Mouse (Mus musculus) midbrain, embryonic 15.5 days (tissue): ENCODE results near the gene Runx2. TPM values are rescaled to one million over a fixed set of nuclear protein-coding genes. Genes with fewer than 3 reads are reported as not detected.
A peak's percentile ranks its signal among the peaks of the same experiment; 100 is the strongest.

Experiments
- ATAC-seq: fragments of 200-750 bp; cut with Nextera tagmentation; replicated peaks from 2 replicates; pipeline ENCODE4 v1.8.0; 2017; ENCODE audit warnings: moderate TSS enrichment
- H3K27ac ChIP-seq: fragments of 300-500 bp; sonication (generic); 2 replicates; pipeline ENCODE4 v1.5.1; 2015; ENCODE audit warnings: mild to moderate bottlenecking, inconsistent platforms
- H3K27me3 ChIP-seq: fragments of 300-500 bp; sonication (generic); replicated peaks from 2 replicates; pipeline ENCODE4 v1.6.1; 2015; ENCODE audit warnings: inconsistent platforms
- H3K36me3 ChIP-seq: fragments of 300-500 bp; sonication (generic); replicated peaks from 2 replicates; pipeline ENCODE4 v1.6.1; 2015; ENCODE audit warnings: inconsistent platforms
- H3K4me1 ChIP-seq: fragments of 300-500 bp; sonication (generic); 2 replicates; pipeline ENCODE4 v1.6.1; 2015; ENCODE audit warnings: inconsistent platforms
- H3K4me2 ChIP-seq: fragments of 300-500 bp; sonication (generic); 2 replicates; pipeline ENCODE4 v1.6.1; 2015; ENCODE audit warnings: inconsistent platforms, mild to moderate bottlenecking, moderate library complexity
- H3K4me3 ChIP-seq: fragments of 300-500 bp; sonication (generic); 2 replicates; pipeline ENCODE4 v1.5.1; 2015; ENCODE audit warnings: mild to moderate bottlenecking, inconsistent platforms
- H3K9ac ChIP-seq: fragments of 300-500 bp; sonication (generic); 2 replicates; pipeline ENCODE4 v1.6.1; 2015; ENCODE audit warnings: mild to moderate bottlenecking, inconsistent platforms
- H3K9me3 ChIP-seq: fragments of 300-500 bp; sonication (generic); 2 replicates; pipeline ENCODE4 v1.6.1; 2016; ENCODE audit warnings: inconsistent platforms
- WGBS: fragments of 180-500 bp; shearing (Covaris S2); methylation state at CpG from one replicate; pipeline ENCODE4 v1.1.7; 2015; ENCODE audit warnings: mixed read lengths; 5-methylcytosine and 5-hydroxymethylcytosine counted together
- polyA plus RNA-seq: library from polyadenylated mRNA; unstranded; fragments of >200 nt; fragmentation: Nextera tagmentation; extraction: Ambion mirVana; gene quantifications from 2 replicates; pipeline ENCODE4 v1.2.1, GENCODE M21; 2015

The Runx2 gene
- polyA plus RNA-seq: 0.38 and 0.39 TPM in 2 replicates

GRCm38 (mm10) chr17:44814508-44815175 lies at the start of gene Runx2:
TSS of gene Runx2 (minus strand) at chr17:44814797.
- H3K27me3 ChIP-seq: no peaks in the 10 kb centered on the region
- H3K36me3 ChIP-seq: no peaks in the 10 kb centered on the region
- no peak for ATAC-seq
- peaks cover 4% of the 10 kb centered on the region; the same call in 1 of the 2 replicates for H3K4me1 ChIP-seq
- no peak within 1 kb of the TSS for H3K4me3 ChIP-seq
- H3K4me2 ChIP-seq: peak within 1 kb of the TSS; percentile 2; the same call in 1 of the 2 replicates
- 30% methylated on average over 3 of the region's 3 CpGs for WGBS
- no peak within 1 kb of the TSS for H3K9ac ChIP-seq
- no peak within 1 kb of the TSS for H3K27ac ChIP-seq
- no peaks in the 10 kb centered on the region for H3K9me3 ChIP-seq

- 95% methylated on average over 6 of the region's 6 CpGs for WGBS
- no peak overlapping the region for H3K4me2 ChIP-seq
- H3K27me3 ChIP-seq: no peaks in the 10 kb centered on the region
- no peaks in the 10 kb centered on the region for H3K4me1 ChIP-seq
- H3K4me3 ChIP-seq: no peak overlapping the region
- no peaks in the 10 kb centered on the region for H3K36me3 ChIP-seq
- no peak overlapping the region for H3K9ac ChIP-seq
- no peaks in the 10 kb centered on the region for H3K9me3 ChIP-seq
- H3K27ac ChIP-seq: no peak overlapping the region
- no peak for ATAC-seq
These were observed 48.6 kb upstream of the Runx2 start for GRCm38 (mm10) chr17:44863165-44863564.

GRCm38 (mm10) chr17:44842184-44842583 lies 27.6 kb upstream of the Runx2 start:
- no peaks in the 10 kb centered on the region for H3K27me3 ChIP-seq
- H3K4me3 ChIP-seq: no peak overlapping the region
- 86% methylated on average over 4 of the region's 4 CpGs for WGBS
- H3K27ac ChIP-seq: no peak overlapping the region
- ATAC-seq: no peak
- no peak overlapping the region for H3K4me2 ChIP-seq
- H3K9ac ChIP-seq: no peak overlapping the region
- no peaks in the 10 kb centered on the region for H3K36me3 ChIP-seq
- H3K9me3 ChIP-seq: no peaks in the 10 kb centered on the region
- no peaks in the 10 kb centered on the region for H3K4me1 ChIP-seq

- Histone ChIP-seq H3K4me2 (no peak overlapping the region), H3K27me3 (no peaks in the 10 kb centered on the region), H3K4me3 (no peak overlapping the region), H3K4me1 (no peaks in the 10 kb centered on the region), H3K36me3 (no peaks in the 10 kb centered on the region), H3K27ac (no peak overlapping the region), H3K9me3 (no peaks in the 10 kb centered on the region), H3K9ac (no peak overlapping the region)
- no peak for ATAC-seq
- WGBS: 78% methylated on average over 1 of the region's 1 CpGs
These were observed 16.6 kb upstream of the Runx2 start for GRCm38 (mm10) chr17:44831201-44831600.

- WGBS: 91% methylated on average over 3 of the region's 3 CpGs
- H3K27me3 ChIP-seq: no peaks in the 10 kb centered on the region
- ATAC-seq: no peak
These were observed 15.0 kb upstream of the Runx2 start for GRCm38 (mm10) chr17:44829587-44829986.

GRCm38 (mm10) chr17:44827964-44828363 lies 13.4 kb upstream of the Runx2 start:
- Histone ChIP-seq H3K27ac (no peak overlapping the region), H3K27me3 (no peaks in the 10 kb centered on the region), H3K9me3 (no peaks in the 10 kb centered on the region), H3K4me2 (no peak overlapping the region), H3K36me3 (no peaks in the 10 kb centered on the region), H3K4me3 (no peak overlapping the region), H3K4me1 (no peaks in the 10 kb centered on the region), H3K9ac (no peak overlapping the region)
- no peak for ATAC-seq
- WGBS: 88% methylated on average over 4 of the region's 4 CpGs

More at GRCm38 (mm10) chr17:44829587-44829986, 15.0 kb upstream of the Runx2 start:
- Histone ChIP-seq H3K4me3 (no peak overlapping the region), H3K36me3 (no peaks in the 10 kb centered on the region), H3K4me2 (no peak overlapping the region), H3K27ac (no peak overlapping the region), H3K9ac (no peak overlapping the region), H3K9me3 (no peaks in the 10 kb centered on the region), H3K4me1 (no peaks in the 10 kb centered on the region)

- 91% methylated on average over 3 of the region's 3 CpGs for WGBS
- H3K27me3 ChIP-seq: no peaks in the 10 kb centered on the region
- no peak overlapping the region for H3K9ac ChIP-seq
- H3K9me3 ChIP-seq: no peaks in the 10 kb centered on the region
- H3K36me3 ChIP-seq: no peaks in the 10 kb centered on the region
- no peak overlapping the region for H3K4me2 ChIP-seq
- no peak overlapping the region for H3K4me3 ChIP-seq
- ATAC-seq: no peak
- no peaks in the 10 kb centered on the region for H3K4me1 ChIP-seq
- H3K27ac ChIP-seq: no peak overlapping the region
These were observed 12.5 kb upstream of the Runx2 start for GRCm38 (mm10) chr17:44827124-44827523.

- Histone ChIP-seq H3K4me2 (no peak overlapping the region), H3K4me1 (no peaks in the 10 kb centered on the region), H3K36me3 (no peaks in the 10 kb centered on the region), H3K9ac (no peak overlapping the region), H3K27ac (no peak overlapping the region), H3K27me3 (no peaks in the 10 kb centered on the region), H3K9me3 (no peaks in the 10 kb centered on the region), H3K4me3 (no peak overlapping the region)
- 92% methylated on average over 5 of the region's 5 CpGs for WGBS
- ATAC-seq: no peak
These were observed 7.3 kb upstream of the Runx2 start for GRCm38 (mm10) chr17:44821940-44822339.

GRCm38 (mm10) chr17:44819816-44820215 lies 5.2 kb upstream of the Runx2 start:
- Histone ChIP-seq H3K27me3 (no peaks in the 10 kb centered on the region), H3K36me3 (no peaks in the 10 kb centered on the region), H3K4me1 (peaks cover 4% of the 10 kb centered on the region; the same call in 1 of the 2 replicates), H3K4me3 (no peak overlapping the region), H3K9ac (no peak overlapping the region), H3K27ac (no peak overlapping the region), H3K9me3 (no peaks in the 10 kb centered on the region), H3K4me2 (no peak overlapping the region)
- no peak for ATAC-seq
- 59% methylated on average over 4 of the region's 4 CpGs for WGBS

GRCm38 (mm10) chr17:44818825-44819224 lies 4.2 kb upstream of the Runx2 start:
- no peak overlapping the region for H3K27ac ChIP-seq
- no peaks in the 10 kb centered on the region for H3K36me3 ChIP-seq
- no peaks in the 10 kb centered on the region for H3K9me3 ChIP-seq
- no peaks in the 10 kb centered on the region for H3K27me3 ChIP-seq
- H3K4me2 ChIP-seq: no peak overlapping the region
- H3K4me3 ChIP-seq: no peak overlapping the region
- H3K9ac ChIP-seq: no peak overlapping the region
- WGBS: 79% methylated on average over 2 of the region's 2 CpGs
- peaks cover 4% of the 10 kb centered on the region; the same call in 1 of the 2 replicates for H3K4me1 ChIP-seq
- ATAC-seq: no peak

- ATAC-seq: no peak
- Histone ChIP-seq H3K36me3 (no peaks in the 10 kb centered on the region), H3K4me3 (no peak overlapping the region), H3K9ac (no peak overlapping the region), H3K4me1 (no peaks in the 10 kb centered on the region), H3K9me3 (no peaks in the 10 kb centered on the region), H3K27me3 (no peaks in the 10 kb centered on the region), H3K4me2 (no peak overlapping the region), H3K27ac (no peak overlapping the region)
- 89% methylated on average over 1 of the region's 1 CpGs for WGBS
These were observed 7.6 kb downstream of the Runx2 start for GRCm38 (mm10) chr17:44807031-44807430.

GRCm38 (mm10) chr17:44797331-44797730 lies 17.3 kb downstream of the Runx2 start:
- 43% methylated on average over 3 of the region's 3 CpGs for WGBS
- H3K4me2 ChIP-seq: no peak overlapping the region

GRCm38 (mm10) chr17:44792218-44792917 lies 22.2 kb downstream of the Runx2 start:
- Histone ChIP-seq H3K36me3 (no peaks in the 10 kb centered on the region), H3K4me3 (no peak overlapping the region), H3K4me2 (no peak overlapping the region), H3K9ac (no peak overlapping the region), H3K27me3 (no peaks in the 10 kb centered on the region), H3K9me3 (no peaks in the 10 kb centered on the region), H3K27ac (no peak overlapping the region), H3K4me1 (no peaks in the 10 kb centered on the region)
- no peak for ATAC-seq
- WGBS: 93% methylated on average over 12 of the region's 12 CpGs

More at GRCm38 (mm10) chr17:44797331-44797730, 17.3 kb downstream of the Runx2 start:
- no peaks in the 10 kb centered on the region for H3K9me3 ChIP-seq
- no peak overlapping the region for H3K4me3 ChIP-seq
- no peak overlapping the region for H3K9ac ChIP-seq
- no peak for ATAC-seq
- no peak overlapping the region for H3K27ac ChIP-seq
- H3K27me3 ChIP-seq: no peaks in the 10 kb centered on the region
- H3K4me1 ChIP-seq: no peaks in the 10 kb centered on the region
- H3K36me3 ChIP-seq: no peaks in the 10 kb centered on the region
